Mouse (Mus musculus) Patski (cell line): Measurements from ENCODE around the gene Clvs2. TPM values are rescaled to one million over a fixed set of nuclear protein-coding genes. Genes with fewer than 3 reads are reported as not detected.

Source experiments
- ATAC-seq: fragments of 100-300 bp; one replicate; pipeline ENCODE4 v1.8.0; 2021
- CTCF ChIA-PET: fragments of 350-600 bp; sonication (Branson Sonifier 250); formaldehyde crosslinking; loops from one replicate; lab custom pipeline; 2022; ENCODE audit warnings: inconsistent platforms; lab: Charles Lee
- POLR2A ChIA-PET: fragments of 350-600 bp; sonication (Branson Sonifier 250); formaldehyde crosslinking; loops from one replicate; lab custom pipeline; 2022; ENCODE audit warnings: antibody characterized with exemption, inconsistent platforms; lab: Charles Lee
- DNase-seq: peaks from one replicate; pipeline ENCODE4 v3.0.0-alpha.2; 2011; ENCODE audit warnings: low read depth, low spot score
- H3K27me3 ChIP-seq: fragments of 371-371 bp; one replicate; pipeline ENCODE4 v1.5.1; 2021
- CTCF ChIP-seq: fragments of 100-300 bp; IDR thresholded peaks from one replicate; pipeline ENCODE4 v1.5.1; 2021
- in situ Hi-C: fragments of 300-500 bp; cut with MboI; formaldehyde crosslinking; loops from 3 replicates; pipeline ENCODE4 v1.11.1; 2018; ENCODE audit warnings: low pct_unique_long_range_greater_than_20kb, mixed read lengths
- polyA plus RNA-seq: library from polyadenylated mRNA; unstranded; gene quantifications from one replicate; pipeline ENCODE4 v1.2.3, GENCODE M21; 2021

The Clvs2 gene
- polyA plus RNA-seq = 0.08 TPM

GRCm38 (mm10) chr10:33624131-33624879 is at the start of gene Clvs2:
TSS of gene Clvs2 (minus strand) at chr10:33624769.
- no peak for ATAC-seq
- ChIA-PET CTCF (no interaction called here), POLR2A (no interaction called here)
- in situ Hi-C loops = no loop called here
- no peak for TF ChIP-seq CTCF
- DNase-seq = no peak
- peaks cover 4% of the 10 kb centered on the region for H3K27me3 ChIP-seq

- DNase-seq = peak; percentile 24
- no peak for ATAC-seq
- peak; percentile 91 for TF ChIP-seq CTCF
- ChIA-PET POLR2A (no interaction called here), CTCF (interaction anchor here (0.7 to 1.5 kb wide), 9 partner anchors 8 to 473 kb away, joined by 3 to 8 read pairs (median 3); no protein-coding TSS in a partner anchor)
- no peaks in the 10 kb centered on the region for H3K27me3 ChIP-seq
- in situ Hi-C loops = loop anchor here (25.0 kb wide), 1 partner anchor 1916 kb away; no protein-coding TSS in a partner anchor
Observed at GRCm38 (mm10) chr10:33653142-33653541, 28.6 kb upstream of the Clvs2 start.

GRCm38 (mm10) chr10:33623577-33623991 is 985 bp downstream of the Clvs2 start:
- CTCF ChIA-PET = no interaction called here
- no peak for DNase-seq
- in situ Hi-C loops = no loop called here
- no peak for TF ChIP-seq CTCF
- H3K27me3 ChIP-seq = peaks cover 4% of the 10 kb centered on the region
- no peak for ATAC-seq
- POLR2A ChIA-PET = no interaction called here

- POLR2A ChIA-PET = no interaction called here
- ATAC-seq = no peak
- H3K27me3 ChIP-seq = peaks cover 4% of the 10 kb centered on the region
- TF ChIP-seq CTCF = no peak
- DNase-seq = no peak
- in situ Hi-C loops = no loop called here
- CTCF ChIA-PET = no interaction called here
Observed at GRCm38 (mm10) chr10:33622700-33623099, 1.9 kb downstream of the Clvs2 start.

- in situ Hi-C loops = no loop called here
- no peaks in the 10 kb centered on the region for H3K27me3 ChIP-seq
- TF ChIP-seq CTCF = no peak
- no peak for DNase-seq
- ATAC-seq = no peak
- POLR2A ChIA-PET = no interaction called here
- CTCF ChIA-PET = no interaction called here
Observed at GRCm38 (mm10) chr10:33616207-33616606, 8.4 kb downstream of the Clvs2 start.

GRCm38 (mm10) chr10:33613197-33613596 is 11.4 kb downstream of the Clvs2 start:
- no peak for ATAC-seq
- no peaks in the 10 kb centered on the region for H3K27me3 ChIP-seq
- ChIA-PET POLR2A (no interaction called here), CTCF (no interaction called here)
- DNase-seq = no peak
- TF ChIP-seq CTCF = no peak
- in situ Hi-C loops = no loop called here

GRCm38 (mm10) chr10:33592732-33593131 is 31.8 kb downstream of the Clvs2 start:
- ChIA-PET CTCF (interaction anchor here (2.0 kb wide), 1 partner anchor 8 kb away, joined by 5 read pairs; no protein-coding TSS in a partner anchor), POLR2A (no interaction called here)
- TF ChIP-seq CTCF = no peak
- no peak for DNase-seq
- in situ Hi-C loops = loop anchor here (5.0 kb wide), 1 partner anchor 430 kb away; no protein-coding TSS in a partner anchor
- ATAC-seq = no peak
- peaks cover 6% of the 10 kb centered on the region for H3K27me3 ChIP-seq

- in situ Hi-C loops = no loop called here
- H3K27me3 ChIP-seq = peaks cover 6% of the 10 kb centered on the region
- ChIA-PET CTCF (no interaction called here), POLR2A (no interaction called here)
- DNase-seq = no peak
- no peak for ATAC-seq
- no peak for TF ChIP-seq CTCF
Observed at GRCm38 (mm10) chr10:33588800-33589199, 35.8 kb downstream of the Clvs2 start.

GRCm38 (mm10) chr10:33587118-33587517 is 37.5 kb downstream of the Clvs2 start:
- ChIA-PET POLR2A (no interaction called here), CTCF (interaction anchor here (0.8 to 1.1 kb wide), 2 partner anchors 20 to 191 kb away, joined by 3 read pairs; no protein-coding TSS in a partner anchor)
- in situ Hi-C loops = no loop called here
- ATAC-seq (no peak), DNase-seq (no peak)
- peaks cover 6% of the 10 kb centered on the region for H3K27me3 ChIP-seq
- TF ChIP-seq CTCF = no peak

GRCm38 (mm10) chr10:33558081-33558480 is 66.5 kb downstream of the Clvs2 start:
- H3K27me3 ChIP-seq = no peaks in the 10 kb centered on the region
- ATAC-seq = peak; percentile 99
- peak; percentile 60 for DNase-seq
- in situ Hi-C loops = no loop called here
- no peak for TF ChIP-seq CTCF
- POLR2A ChIA-PET = no interaction called here
- CTCF ChIA-PET = interaction anchor here (1.3 kb wide), 1 partner anchor 10 kb away, joined by 3 read pairs; no protein-coding TSS in a partner anchor

GRCm38 (mm10) chr10:33540331-33540730 is 84.2 kb downstream of the Clvs2 start:
- H3K27me3 ChIP-seq = no peaks in the 10 kb centered on the region
- in situ Hi-C loops = no loop called here
- no peak for TF ChIP-seq CTCF
- POLR2A ChIA-PET = no interaction called here
- DNase-seq = no peak
- ATAC-seq = no peak
- CTCF ChIA-PET = no interaction called here

Other genes with a start within 250 kb of the Clvs2 start
- not detected for gene Sult3a2, start 161.9 kb upstream of the Clvs2 start, polyA plus RNA-seq
- gene Sult3a1, start 233.0 kb upstream of the Clvs2 start, polyA plus RNA-seq = not detected